Mouse (Mus musculus): Measurements from ENCODE around the gene Frrs1.
"Not testable (repeated sequence)": the region's sequence is repeated elsewhere in the genome, so short reads cannot be mapped to it uniquely, and the experiment has no call there.

The Frrs1 gene

GRCm38 (mm10) chr3:116858941-116859685, at the start of gene Frrs1:
Frrs1 (plus strand) TSS chr3:116859464.
- no peak for DNase-seq (ENCODE audit: low read depth, low spot score)

- not testable (repeated sequence) for DNase-seq (ENCODE audit: low read depth, low spot score)
Observed at GRCm38 (mm10) chr3:116810351-116810750, 48.9 kb upstream of the Frrs1 start.

- no peak for DNase-seq (ENCODE audit: low read depth, low spot score)
Observed at GRCm38 (mm10) chr3:116812946-116813345, 46.3 kb upstream of the Frrs1 start.

GRCm38 (mm10) chr3:116815305-116815797, 43.9 kb upstream of the Frrs1 start:
- no peak for DNase-seq (ENCODE audit: low read depth, low spot score)

- no peak for DNase-seq (ENCODE audit: low read depth, low spot score)
Observed at GRCm38 (mm10) chr3:116815916-116816315, 43.3 kb upstream of the Frrs1 start.

- no peak for DNase-seq (ENCODE audit: low read depth, low spot score)
Observed at GRCm38 (mm10) chr3:116816674-116817215, 42.5 kb upstream of the Frrs1 start.

- DNase-seq (ENCODE audit: low read depth, low spot score) = no peak
Observed at GRCm38 (mm10) chr3:116817231-116817630, 42.0 kb upstream of the Frrs1 start.

GRCm38 (mm10) chr3:116826471-116827215, 32.6 kb upstream of the Frrs1 start:
- DNase-seq (ENCODE audit: low read depth, low spot score) = no peak

- no peak for DNase-seq (ENCODE audit: low read depth, low spot score)
Observed at GRCm38 (mm10) chr3:116829274-116829920, 29.9 kb upstream of the Frrs1 start.

GRCm38 (mm10) chr3:116831324-116831723, 27.9 kb upstream of the Frrs1 start:
- DNase-seq (ENCODE audit: low read depth, low spot score) = no peak

- no peak for DNase-seq (ENCODE audit: low read depth, low spot score)
Observed at GRCm38 (mm10) chr3:116832526-116833310, 26.5 kb upstream of the Frrs1 start.

GRCm38 (mm10) chr3:116833491-116833890, 25.8 kb upstream of the Frrs1 start:
- no peak for DNase-seq (ENCODE audit: low read depth, low spot score)

GRCm38 (mm10) chr3:116834241-116834640, 25.0 kb upstream of the Frrs1 start:
- no peak for DNase-seq (ENCODE audit: low read depth, low spot score)

GRCm38 (mm10) chr3:116835350-116835749, 23.9 kb upstream of the Frrs1 start:
- no peak for DNase-seq (ENCODE audit: low read depth, low spot score)

GRCm38 (mm10) chr3:116835770-116836680, 23.2 kb upstream of the Frrs1 start:
- peak; percentile 82 for DNase-seq (ENCODE audit: low read depth, low spot score)

GRCm38 (mm10) chr3:116836681-116837475, 22.4 kb upstream of the Frrs1 start:
- no peak for DNase-seq (ENCODE audit: low read depth, low spot score)

- DNase-seq (ENCODE audit: low read depth, low spot score) = no peak
Observed at GRCm38 (mm10) chr3:116841311-116841710, 18.0 kb upstream of the Frrs1 start.

- DNase-seq (ENCODE audit: low read depth, low spot score) = no peak
Observed at GRCm38 (mm10) chr3:116844880-116845579, 14.2 kb upstream of the Frrs1 start.

GRCm38 (mm10) chr3:116846084-116846483, 13.2 kb upstream of the Frrs1 start:
- no peak for DNase-seq (ENCODE audit: low read depth, low spot score)
